Mouse (Mus musculus) liver, postnatal 0 days (tissue): ENCODE data around the gene Clic4.
"Not testable (repeated sequence)": the region's sequence is repeated elsewhere in the genome, so short reads cannot be mapped to it uniquely, and the experiment has no call there.

Source experiments
- CTCF ChIP-seq: sonication (generic); IDR thresholded peaks from 2 replicates; pipeline ENCODE4 v1.5.1; 2016; ENCODE audit warnings: antibody characterized with exemption, low read depth
- EP300 ChIP-seq: IDR thresholded peaks from 2 replicates; pipeline ENCODE4 v1.6.1; 2016; ENCODE audit warnings: antibody characterized with exemption, low read depth, mild to moderate bottlenecking

- TF ChIP-seq CTCF, EP300: not testable (repeated sequence)
These were observed 7.4 kb upstream of the Clic4 start for GRCm38 (mm10) chr4:135280016-135280415.
